ENCODE assay signal across 8 mouse cellular contexts in the genomic region with DNA sequence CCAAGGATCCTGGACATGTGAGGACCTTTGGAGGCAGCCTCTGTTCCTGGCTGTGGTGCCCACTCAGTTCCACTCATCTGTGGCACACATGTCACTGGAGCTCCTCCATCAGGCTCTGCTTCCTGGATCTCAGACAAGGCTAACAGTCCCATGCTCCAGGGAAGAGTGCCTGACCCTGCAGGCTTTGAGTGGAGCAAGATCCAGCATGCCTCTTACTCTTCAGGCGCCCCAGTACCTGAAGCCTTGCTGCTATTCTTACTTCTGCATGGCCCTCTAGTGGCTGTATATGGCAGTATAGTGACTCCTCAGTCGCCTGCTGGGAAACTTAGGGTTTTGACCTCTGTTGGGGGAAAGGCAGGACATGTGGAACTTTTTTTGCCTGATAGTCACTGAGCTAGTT. TPM values are rescaled to one million over a fixed set of nuclear protein-coding genes. Genes with fewer than 3 reads are reported as not detected.
DNase-seq lines count a peak whose midpoint lies in the region; ATAC-seq and TF ChIP-seq lines count a peak whose summit lies in the region.

No protein-coding gene starts in this region.

- no peak overlapping the region for H3K4me2 ChIP-seq in forebrain, embryonic 14.5 days (ENCODE audit: low read length)
- no peak overlapping the region for H3K4me2 ChIP-seq in hindbrain, embryonic 14.5 days (replicated peaks)
- H3K4me2 ChIP-seq in liver, embryonic 12.5 days: no peak overlapping the region

- H3K27ac ChIP-seq in bone marrow, adult 2 months (ENCODE audit: control insufficient read depth, insufficient read depth, low read depth, low read length, poor library complexity): no peak overlapping the region
- H3K27ac ChIP-seq in forebrain, embryonic 14.5 days (ENCODE audit: low read depth, low read length): no peak overlapping the region
- no peak overlapping the region for H3K27ac ChIP-seq in hindbrain, embryonic 14.5 days
- H3K27ac ChIP-seq in liver, embryonic 12.5 days: no peak overlapping the region

- no peaks in the 10 kb centered on the region for H3K4me1 ChIP-seq in bone marrow, adult 2 months (ENCODE audit: control insufficient read depth, insufficient read depth, low read length)
- peaks cover 6% of the 10 kb centered on the region; the same call in 1 of the 2 replicates for H3K4me1 ChIP-seq in forebrain, embryonic 14.5 days (ENCODE audit: control insufficient read depth, insufficient read depth, low read length)
- 0 out of 2 replicates have a peak, but pooled peaks cover 4% of the 10 kb centered on the region for H3K4me1 ChIP-seq in hindbrain, embryonic 14.5 days (replicated peaks; ENCODE audit: control insufficient read depth, insufficient read depth, low read length)
- no peaks in the 10 kb centered on the region for H3K4me1 ChIP-seq in liver, embryonic 12.5 days

- TF ChIP-seq POLR2A in bone marrow, adult 2 months (IDR thresholded peaks at IDR 0.05; ENCODE audit: borderline replicate concordance, control insufficient read depth, low read depth, low read length): no peak

- peak; percentile 82 for ATAC-seq in forebrain, embryonic 14.5 days
- peak; percentile 59; the same call in 1 of the 2 replicates for ATAC-seq in hindbrain, embryonic 14.5 days (ENCODE audit: low FRiP score)
- ATAC-seq in liver, embryonic 12.5 days: 0 out of 2 replicates have a peak, but pooled peaks have one; percentile 36

- H3K9me3 ChIP-seq in forebrain, embryonic 14.5 days (replicated peaks; ENCODE audit: control insufficient read depth, low read length): no peaks in the 10 kb centered on the region
- H3K9me3 ChIP-seq in hindbrain, embryonic 14.5 days (ENCODE audit: control insufficient read depth, low read length): no peaks in the 10 kb centered on the region
- H3K9me3 ChIP-seq in liver, embryonic 12.5 days (replicated peaks): no peaks in the 10 kb centered on the region

- H3K4me3 ChIP-seq in bone marrow, adult 2 months (replicated peaks; ENCODE audit: control insufficient read depth, low read depth, low read length): no peak overlapping the region
- H3K4me3 ChIP-seq in forebrain, embryonic 14.5 days (ENCODE audit: low read depth, low read length): no peak overlapping the region
- H3K4me3 ChIP-seq in hindbrain, embryonic 14.5 days (replicated peaks; ENCODE audit: low read length): no peak overlapping the region
- H3K4me3 ChIP-seq in liver, embryonic 12.5 days: no peak overlapping the region

- peak; percentile 30 for DNase-seq in right cerebral cortex, postnatal 14 days
- no peak for DNase-seq in right cerebral cortex, postnatal 10 days (ENCODE audit: low spot score in 2 of 2)
- DNase-seq in forebrain, embryonic 14.5 days (ENCODE audit: low spot score): peak; percentile 66
- DNase-seq in hindbrain, embryonic 14.5 days (ENCODE audit: low spot score): peak; percentile 54
- DNase-seq in naive thymus-derived CD4-positive, alpha-beta T cell, adult 2 months (ENCODE audit: low read depth): peak; percentile 40
- no peak for DNase-seq in spleen, adult 12 weeks (ENCODE audit: low spot score)

- WGBS in bone marrow, adult 2 months: 39% methylated on average over 2 of the region's 2 CpGs
- WGBS in forebrain, embryonic 14.5 days: 24% methylated on average over 2 of the region's 2 CpGs
- WGBS in hindbrain, embryonic 14.5 days: 21% methylated on average over 2 of the region's 2 CpGs
- WGBS in liver, embryonic 12.5 days (ENCODE audit: insufficient replicate concordance): 31% methylated on average over 2 of the region's 2 CpGs

- 0 out of 2 replicates have a peak, but pooled peaks cover 1% of the 10 kb centered on the region for H3K36me3 ChIP-seq in forebrain, embryonic 14.5 days (ENCODE audit: control insufficient read depth, insufficient read depth, low read length)
- H3K36me3 ChIP-seq in hindbrain, embryonic 14.5 days (replicated peaks; ENCODE audit: control insufficient read depth, insufficient read depth): peaks cover 8% of the 10 kb centered on the region
- H3K36me3 ChIP-seq in liver, embryonic 12.5 days: no peaks in the 10 kb centered on the region

- no peaks in the 10 kb centered on the region for H3K27me3 ChIP-seq in forebrain, embryonic 14.5 days (replicated peaks; ENCODE audit: control insufficient read depth, insufficient read depth, low read length)
- no peaks in the 10 kb centered on the region for H3K27me3 ChIP-seq in hindbrain, embryonic 14.5 days (ENCODE audit: control insufficient read depth, insufficient read depth, low read length)
- peaks cover 6% of the 10 kb centered on the region; the same call in 1 of the 2 replicates for H3K27me3 ChIP-seq in liver, embryonic 12.5 days (replicated peaks)

- H3K9ac ChIP-seq in forebrain, embryonic 14.5 days (ENCODE audit: low read length): no peak overlapping the region
- no peak overlapping the region for H3K9ac ChIP-seq in hindbrain, embryonic 14.5 days
- H3K9ac ChIP-seq in liver, embryonic 12.5 days: no peak overlapping the region

- TF ChIP-seq CTCF in bone marrow, adult 2 months (IDR thresholded peaks at IDR 0.05; ENCODE audit: control insufficient read depth, insufficient read depth, low read length): 0 out of 2 replicates have a peak, but pooled peaks have one; percentile 20

RNA-seq across cellular contexts. Expression of gene Tppp, which starts 17.0 kb away (rescaled TPM):
- polyA plus RNA-seq in bone marrow, adult 2 months (2011; ENCODE audit: insufficient read depth, insufficient read length, low replicate concordance, missing spikeins): 0.38 and 6.8 TPM in 2 replicates
- polyA plus RNA-seq in forebrain, embryonic 14.5 days (2014; fragmentation: Nextera tagmentation; extraction: Ambion mirVana): 6.6 and 8.9 TPM in 2 replicates
- polyA plus RNA-seq in hindbrain, embryonic 14.5 days (2014; fragmentation: Nextera tagmentation; extraction: Ambion mirVana): 13.4 and 15.7 TPM in 2 replicates
- polyA plus RNA-seq in liver, embryonic 12.5 days (2016; fragmentation: Nextera tagmentation; extraction: Ambion mirVana): 0.32 and 0.39 TPM in 2 replicates

RNA-seq across cellular contexts. Expression of gene Cep72, which starts 35.9 kb away (rescaled TPM):
- polyA plus RNA-seq in bone marrow, adult 2 months (2011; ENCODE audit: insufficient read depth, insufficient read length, low replicate concordance, missing spikeins): 3.8 and 5.9 TPM in 2 replicates
- polyA plus RNA-seq in forebrain, embryonic 14.5 days (2014; fragmentation: Nextera tagmentation; extraction: Ambion mirVana): 11.6 and 12.5 TPM in 2 replicates
- 7.5 and 9.3 TPM in 2 replicates for polyA plus RNA-seq in hindbrain, embryonic 14.5 days (2014; fragmentation: Nextera tagmentation; extraction: Ambion mirVana)
- 9.1 and 9.4 TPM in 2 replicates for polyA plus RNA-seq in liver, embryonic 12.5 days (2016; fragmentation: Nextera tagmentation; extraction: Ambion mirVana)

Comparison
In these comparisons a context has a peak if more than half of its experiments do, and no peak if none do; other contexts are left out.
1. DNase-seq: peak in right cerebral cortex, postnatal 14 days (single experiment), forebrain, embryonic 14.5 days (single experiment), hindbrain, embryonic 14.5 days (single experiment) and naive thymus-derived CD4-positive, alpha-beta T cell, adult 2 months (single experiment); none in right cerebral cortex, postnatal 10 days (0 of 2) and spleen, adult 12 weeks (single experiment).
2. Peak in every context shown above with its lines, with median percentiles within 50 percentile points of each other: ATAC-seq.